Mouse (Mus musculus): ENCODE results near the gene Pias4. TPM values are rescaled to one million over a fixed set of nuclear protein-coding genes. Genes with fewer than 3 reads are reported as not detected.
A peak's percentile ranks its signal among the peaks of the same experiment; 100 is the strongest.
"Not testable (repeated sequence)": the region's sequence is repeated elsewhere in the genome, so short reads cannot be mapped to it uniquely, and the experiment has no call there.

Pias4 gene
- 48.5 and 62.7 TPM in 2 replicates for polyA plus RNA-seq (2015; fragmentation: Nextera tagmentation; extraction: Ambion mirVana)

DNA sequence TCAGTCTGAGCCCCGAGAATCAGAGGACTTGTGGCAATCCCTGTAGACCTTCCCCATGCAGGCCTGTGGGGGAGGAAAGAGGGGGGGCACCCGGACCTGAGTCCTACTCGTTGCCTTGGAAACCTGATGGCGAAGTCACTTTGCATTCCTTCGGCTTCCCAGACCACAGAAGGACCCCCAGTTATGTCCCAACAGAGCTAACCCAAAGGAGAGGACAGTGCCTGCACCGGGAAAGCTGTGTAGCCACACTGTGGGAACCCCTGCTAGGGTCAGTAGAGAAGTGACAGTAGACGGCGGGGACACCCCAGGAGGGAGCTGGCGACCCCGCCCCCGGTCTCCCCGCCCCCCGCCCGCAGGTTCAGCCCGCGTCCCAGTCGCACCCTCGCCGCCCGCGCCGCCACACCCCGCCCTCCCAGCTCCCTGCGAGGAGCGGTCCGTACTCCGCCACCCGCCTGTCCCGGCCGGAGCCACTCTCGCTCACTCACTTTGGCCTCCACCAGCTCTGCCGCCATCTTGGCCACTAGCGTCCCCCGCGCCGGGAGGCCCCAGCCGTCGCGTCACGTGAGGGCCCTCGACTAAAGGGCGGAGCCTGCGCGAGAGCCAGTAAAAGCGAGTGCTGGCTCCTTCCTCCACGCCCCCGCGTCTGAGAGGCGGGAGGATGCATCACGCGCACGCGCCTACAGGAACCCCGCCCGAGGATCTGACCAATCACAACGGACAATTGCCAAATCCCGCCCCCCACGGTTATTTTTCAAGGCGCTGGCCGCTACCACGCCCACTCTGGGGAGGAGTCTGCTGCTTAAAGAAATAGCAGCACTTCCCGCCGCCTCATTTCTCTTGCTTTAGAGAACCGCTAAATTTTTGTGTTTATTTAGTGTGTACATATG is at the start of gene Pias4:
Gene Pias4, minus strand, starts transcription at position 724 of the 887 bp plus-strand sequence.
- H3K4me1 ChIP-seq (replicated peaks; ENCODE audit: control insufficient read depth, insufficient read depth, low read length): peaks cover 19% of the 10 kb centered on the region
- H3K9ac ChIP-seq (replicated peaks; ENCODE audit: low read depth, low read length): peak within 1 kb of the TSS; percentile 72
- H3K4me2 ChIP-seq (ENCODE audit: low read length): peak within 1 kb of the TSS; percentile 93
- no peaks in the 10 kb centered on the region for H3K9me3 ChIP-seq (ENCODE audit: control insufficient read depth, low read length)
- ATAC-seq: peak; percentile 86
- WGBS: under 1% methylated on average over 63 of the region's 64 CpGs
- no peaks in the 10 kb centered on the region for H3K27me3 ChIP-seq (replicated peaks; ENCODE audit: control insufficient read depth, insufficient read depth, low read length)
- H3K4me3 ChIP-seq (replicated peaks; ENCODE audit: low read length): peak within 1 kb of the TSS; percentile 65
- H3K36me3 ChIP-seq (ENCODE audit: control insufficient read depth, insufficient read depth): peaks cover 6% of the 10 kb centered on the region; the same call in 1 of the 2 replicates
- peak within 1 kb of the TSS; percentile 61 for H3K27ac ChIP-seq (ENCODE audit: low read length)

DNA sequence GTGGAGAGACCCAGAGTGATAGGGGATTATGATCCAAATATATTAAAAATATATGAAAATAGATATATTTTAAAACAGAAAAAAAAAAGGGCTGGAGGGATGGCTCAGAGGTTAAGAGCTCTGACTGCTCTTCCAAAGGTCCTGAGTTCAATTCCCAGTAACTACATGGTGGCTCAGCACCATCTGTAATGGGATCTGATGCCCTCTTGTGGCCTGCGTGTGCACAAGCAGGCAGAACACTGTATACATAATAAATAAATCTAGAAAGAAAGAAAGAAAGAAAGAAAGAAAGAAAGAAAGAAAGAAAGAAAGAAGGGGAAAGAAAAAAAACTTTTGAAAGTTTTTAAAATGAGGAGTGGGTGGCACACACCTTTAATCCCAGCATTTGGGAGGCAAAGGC is 49.5 kb upstream of the Pias4 start:
- not testable (repeated sequence) for H3K27ac ChIP-seq (ENCODE audit: low read length); H3K27me3 ChIP-seq (replicated peaks; ENCODE audit: control insufficient read depth, insufficient read depth, low read length); H3K4me2 ChIP-seq (ENCODE audit: low read length); H3K9me3 ChIP-seq (ENCODE audit: control insufficient read depth, low read length); H3K4me3 ChIP-seq (replicated peaks; ENCODE audit: low read length); H3K4me1 ChIP-seq (replicated peaks; ENCODE audit: control insufficient read depth, insufficient read depth, low read length); ATAC-seq; H3K9ac ChIP-seq (replicated peaks; ENCODE audit: low read depth, low read length)
- peaks cover 38% of the 10 kb centered on the region for H3K36me3 ChIP-seq (ENCODE audit: control insufficient read depth, insufficient read depth)
- WGBS: 29% methylated on average over 1 of the region's 1 CpGs

DNA sequence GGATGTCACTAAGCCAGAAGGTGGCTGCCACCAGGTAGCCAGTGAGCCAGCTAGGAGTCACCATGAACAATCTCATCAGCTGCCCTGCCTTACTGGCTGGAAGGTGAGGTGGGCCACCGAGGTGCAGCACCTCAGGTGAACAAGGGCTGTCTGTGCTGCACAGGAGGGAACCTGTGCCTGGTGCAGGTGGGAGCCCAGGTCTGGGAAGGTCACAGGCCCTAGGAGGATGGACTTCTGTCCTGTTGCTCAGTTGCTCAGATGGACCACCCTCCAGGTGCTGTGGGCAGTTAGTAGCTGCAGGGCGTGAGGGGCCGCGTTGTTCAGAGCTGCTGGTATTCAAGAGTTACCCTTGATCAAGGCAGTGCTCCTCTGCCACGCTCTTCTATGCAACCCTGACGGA is 49.1 kb upstream of the Pias4 start:
- no peak overlapping the region for H3K27ac ChIP-seq (ENCODE audit: low read length)
- no peak for ATAC-seq
- no peak overlapping the region for H3K4me2 ChIP-seq (ENCODE audit: low read length)
- H3K9ac ChIP-seq (replicated peaks; ENCODE audit: low read depth, low read length): no peak overlapping the region
- H3K4me1 ChIP-seq (replicated peaks; ENCODE audit: control insufficient read depth, insufficient read depth, low read length): no peaks in the 10 kb centered on the region
- H3K27me3 ChIP-seq (replicated peaks; ENCODE audit: control insufficient read depth, insufficient read depth, low read length): no peaks in the 10 kb centered on the region
- H3K36me3 ChIP-seq (ENCODE audit: control insufficient read depth, insufficient read depth): peaks cover 43% of the 10 kb centered on the region
- peaks cover 5% of the 10 kb centered on the region; the same call in 1 of the 2 replicates for H3K9me3 ChIP-seq (ENCODE audit: control insufficient read depth, low read length)
- WGBS: 91% methylated on average over 6 of the region's 6 CpGs
- H3K4me3 ChIP-seq (replicated peaks; ENCODE audit: low read length): no peak overlapping the region

DNA sequence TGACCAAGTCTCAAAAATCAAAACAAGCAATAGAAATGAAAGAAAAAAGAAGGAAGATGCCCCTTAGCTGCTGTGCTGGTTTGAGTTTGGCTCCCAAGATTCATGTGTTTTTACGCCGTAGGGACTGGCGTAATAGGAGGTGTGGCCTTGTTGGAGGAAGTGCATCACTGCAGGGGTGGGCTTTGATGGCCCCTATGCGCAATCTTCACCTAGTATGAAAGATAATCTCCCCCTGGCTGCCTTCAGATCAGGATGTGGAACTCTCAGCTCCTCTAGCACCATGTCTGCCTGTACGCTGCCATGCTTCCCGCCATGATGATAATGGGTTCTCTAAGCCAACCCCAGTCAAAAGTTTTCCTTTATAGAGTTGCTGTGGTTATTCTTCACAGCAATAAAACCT is 48.5 kb upstream of the Pias4 start:
- 88% methylated on average over 6 of the region's 6 CpGs for WGBS
- H3K9ac ChIP-seq (replicated peaks; ENCODE audit: low read depth, low read length): no peak overlapping the region
- H3K27me3 ChIP-seq (replicated peaks; ENCODE audit: control insufficient read depth, insufficient read depth, low read length): no peaks in the 10 kb centered on the region

DNA sequence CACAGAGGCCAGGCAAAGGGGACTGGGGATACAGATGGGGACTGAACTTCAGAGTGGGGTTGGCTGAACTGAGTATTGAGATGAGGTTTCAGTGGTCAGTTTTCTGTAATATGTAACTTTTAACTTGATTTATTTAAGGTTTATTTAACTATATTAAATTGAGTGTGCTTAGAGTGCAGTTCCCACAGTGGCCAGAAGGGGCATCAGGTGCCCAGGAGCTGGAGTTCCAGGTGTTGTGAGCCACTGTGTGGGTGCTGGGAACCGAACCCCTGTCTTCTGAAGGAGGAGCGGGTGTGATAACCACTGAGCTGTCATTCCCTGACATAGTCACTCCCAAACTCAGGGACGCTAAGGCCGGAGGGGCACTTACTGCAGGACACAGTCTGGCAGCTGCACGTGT is 42.4 kb upstream of the Pias4 start:
- Histone ChIP-seq H3K9ac (replicated peaks; ENCODE audit: low read depth, low read length) (no peak overlapping the region), H3K27me3 (replicated peaks; ENCODE audit: control insufficient read depth, insufficient read depth, low read length) (no peaks in the 10 kb centered on the region), H3K4me2 (ENCODE audit: low read length) (no peak overlapping the region), H3K27ac (ENCODE audit: low read length) (no peak overlapping the region), H3K4me1 (replicated peaks; ENCODE audit: control insufficient read depth, insufficient read depth, low read length) (no peaks in the 10 kb centered on the region), H3K36me3 (ENCODE audit: control insufficient read depth, insufficient read depth) (peaks cover 71% of the 10 kb centered on the region), H3K9me3 (ENCODE audit: control insufficient read depth, low read length) (peaks cover 8% of the 10 kb centered on the region; the same call in 1 of the 2 replicates), H3K4me3 (replicated peaks; ENCODE audit: low read length) (no peak overlapping the region)
- WGBS: 98% methylated on average over 5 of the region's 5 CpGs
- no peak for ATAC-seq

More for the DNA sequence above, 48.5 kb upstream of the Pias4 start:
- H3K4me2 ChIP-seq (ENCODE audit: low read length): no peak overlapping the region
- no peaks in the 10 kb centered on the region for H3K4me1 ChIP-seq (replicated peaks; ENCODE audit: control insufficient read depth, insufficient read depth, low read length)
- H3K4me3 ChIP-seq (replicated peaks; ENCODE audit: low read length): no peak overlapping the region
- H3K27ac ChIP-seq (ENCODE audit: low read length): no peak overlapping the region
- peaks cover 5% of the 10 kb centered on the region; the same call in 1 of the 2 replicates for H3K9me3 ChIP-seq (ENCODE audit: control insufficient read depth, low read length)
- ATAC-seq: no peak
- H3K36me3 ChIP-seq (ENCODE audit: control insufficient read depth, insufficient read depth): peaks cover 47% of the 10 kb centered on the region

DNA sequence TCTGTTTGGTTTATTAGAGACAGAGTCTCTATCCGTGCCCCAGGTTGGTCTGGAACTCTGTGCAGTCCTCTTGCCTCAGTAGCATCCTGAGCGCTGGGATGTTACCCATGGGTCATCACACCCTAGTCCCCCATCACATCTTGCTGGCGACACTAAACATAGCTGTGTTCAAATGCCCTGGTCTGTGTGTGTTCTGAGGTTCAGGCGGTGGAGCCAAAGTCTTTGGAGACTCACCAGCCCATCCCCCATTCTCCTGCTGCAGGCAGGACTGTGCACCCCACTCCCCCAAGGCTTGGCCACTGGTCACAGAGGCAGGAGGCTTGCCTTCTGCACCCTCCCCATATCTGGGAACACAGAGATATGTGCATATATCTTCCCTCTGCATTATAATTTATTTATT is 36.4 kb upstream of the Pias4 start:
- ATAC-seq: peak; percentile 22; the same call in 1 of the 2 replicates
- Histone ChIP-seq H3K4me3 (replicated peaks; ENCODE audit: low read length) (no peak overlapping the region), H3K27ac (ENCODE audit: low read length) (0 out of 2 replicates have a peak overlapping the region, but pooled peaks have one; percentile 26), H3K9ac (replicated peaks; ENCODE audit: low read depth, low read length) (no peak overlapping the region), H3K4me1 (replicated peaks; ENCODE audit: control insufficient read depth, insufficient read depth, low read length) (no peaks in the 10 kb centered on the region), H3K36me3 (ENCODE audit: control insufficient read depth, insufficient read depth) (peaks cover 17% of the 10 kb centered on the region), H3K9me3 (ENCODE audit: control insufficient read depth, low read length) (no peaks in the 10 kb centered on the region), H3K4me2 (ENCODE audit: low read length) (no peak overlapping the region), H3K27me3 (replicated peaks; ENCODE audit: control insufficient read depth, insufficient read depth, low read length) (no peaks in the 10 kb centered on the region)
- 66% methylated on average over 4 of the region's 4 CpGs for WGBS

DNA sequence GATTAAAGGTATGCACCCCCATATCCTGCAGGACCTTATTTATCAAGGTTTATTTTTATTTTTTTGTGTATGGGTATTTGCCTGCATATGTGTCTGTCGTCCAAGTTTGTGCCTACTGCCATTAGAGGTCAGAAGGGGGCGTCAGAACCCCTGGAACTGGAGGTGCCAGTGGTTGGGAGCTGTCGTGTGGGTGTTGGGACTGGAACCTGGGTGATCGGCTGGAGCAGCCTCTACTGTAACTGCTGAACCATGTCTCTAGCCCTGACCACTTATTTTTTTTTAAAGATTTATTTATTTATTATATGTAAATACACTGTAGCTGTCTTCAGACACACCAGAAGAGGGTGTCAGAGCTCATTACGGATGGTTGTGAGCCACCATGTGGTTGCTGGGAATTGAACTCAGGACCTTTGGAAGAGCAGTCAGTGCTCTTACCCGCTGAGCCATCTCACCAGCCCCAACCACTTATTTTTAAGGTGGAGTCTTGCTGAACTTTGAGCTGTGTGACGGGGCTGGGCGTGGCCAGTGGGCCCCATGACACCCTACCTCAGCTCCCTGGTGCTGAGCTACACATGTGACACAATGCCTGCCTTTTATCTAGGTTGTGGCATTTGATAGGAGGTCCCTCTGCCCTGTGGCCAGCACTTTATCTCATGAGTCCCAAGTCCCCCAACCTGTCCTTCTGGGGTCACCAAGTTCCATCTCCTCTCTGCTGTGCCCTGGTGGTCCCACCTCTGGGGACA is 35.4 kb upstream of the Pias4 start:
- Histone ChIP-seq H3K9ac (replicated peaks; ENCODE audit: low read depth, low read length) (no peak overlapping the region), H3K27me3 (replicated peaks; ENCODE audit: control insufficient read depth, insufficient read depth, low read length) (no peaks in the 10 kb centered on the region), H3K4me2 (ENCODE audit: low read length) (no peak overlapping the region), H3K27ac (ENCODE audit: low read length) (no peak overlapping the region), H3K36me3 (ENCODE audit: control insufficient read depth, insufficient read depth) (peaks cover 17% of the 10 kb centered on the region), H3K4me1 (replicated peaks; ENCODE audit: control insufficient read depth, insufficient read depth, low read length) (no peaks in the 10 kb centered on the region), H3K4me3 (replicated peaks; ENCODE audit: low read length) (no peak overlapping the region), H3K9me3 (ENCODE audit: control insufficient read depth, low read length) (no peaks in the 10 kb centered on the region)
- 63% methylated on average over 8 of the region's 8 CpGs for WGBS
- no peak for ATAC-seq

DNA sequence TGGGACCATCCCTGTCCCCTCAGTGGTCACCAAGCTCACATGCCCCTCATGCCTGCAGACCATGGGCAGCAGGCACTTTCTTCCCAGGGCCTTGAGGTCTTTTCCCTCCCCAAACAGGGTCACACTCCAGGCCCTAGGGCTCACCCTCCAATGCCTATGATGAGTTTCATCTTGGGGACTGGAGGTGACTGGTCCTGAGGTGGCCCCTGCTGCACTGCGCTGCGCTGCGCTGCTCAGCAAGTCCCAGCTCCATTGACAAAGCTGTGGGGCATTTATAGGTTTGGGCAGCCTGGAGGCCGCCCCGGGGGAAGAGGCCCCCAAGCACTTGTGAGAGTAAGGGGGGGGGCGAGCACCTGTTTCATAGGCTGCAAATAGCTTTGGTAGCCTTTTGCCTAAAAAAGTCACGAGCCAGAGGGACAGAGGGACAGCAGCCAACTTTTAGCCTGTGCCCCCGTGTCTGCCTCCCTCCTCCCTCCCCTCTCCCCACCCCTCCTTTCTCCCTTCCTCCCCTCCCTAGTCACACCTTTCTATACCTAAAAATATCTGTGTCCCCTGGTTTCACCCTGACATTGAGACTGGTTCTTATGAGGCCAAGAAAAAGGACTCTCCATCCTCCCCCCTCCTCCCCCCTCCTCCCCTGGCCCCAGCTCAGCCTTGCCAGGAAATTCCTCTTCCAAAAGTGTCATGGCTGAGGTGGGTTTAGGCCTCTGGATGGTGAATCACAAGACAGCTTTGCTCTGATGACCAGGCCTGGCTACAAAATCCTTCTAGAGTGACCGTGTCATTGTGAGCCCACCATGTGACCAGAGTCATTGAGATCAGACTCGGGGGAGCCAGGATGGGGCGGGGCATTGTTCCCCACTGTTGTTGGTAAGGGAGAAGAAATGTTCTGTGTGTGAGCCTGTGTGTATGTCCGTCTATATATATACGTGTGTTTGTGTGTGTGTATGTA is 34.4 kb upstream of the Pias4 start, which contains the start of gene Nmrk2:
Gene Nmrk2, minus strand, starts transcription at position 245 of the 952 bp plus-strand sequence.
- H3K27me3 ChIP-seq (replicated peaks; ENCODE audit: control insufficient read depth, insufficient read depth, low read length): 0 out of 2 replicates have a peak, but pooled peaks cover 3% of the 10 kb centered on the region
- H3K9me3 ChIP-seq (ENCODE audit: control insufficient read depth, low read length): no peaks in the 10 kb centered on the region
- ATAC-seq: no peak
- H3K9ac ChIP-seq (replicated peaks; ENCODE audit: low read depth, low read length): no peak within 1 kb of the TSS
- WGBS: 60% methylated on average over 13 of the region's 13 CpGs
- no peaks in the 10 kb centered on the region for H3K4me1 ChIP-seq (replicated peaks; ENCODE audit: control insufficient read depth, insufficient read depth, low read length)
- H3K27ac ChIP-seq (ENCODE audit: low read length): no peak within 1 kb of the TSS
- peaks cover 9% of the 10 kb centered on the region for H3K36me3 ChIP-seq (ENCODE audit: control insufficient read depth, insufficient read depth)
- H3K4me2 ChIP-seq (ENCODE audit: low read length): no peak within 1 kb of the TSS
- H3K4me3 ChIP-seq (replicated peaks; ENCODE audit: low read length): no peak within 1 kb of the TSS
